Mouse (Mus musculus) regulatory T cell (primary cell): ENCODE data around the gene Bbip1.

Source experiments
- in situ Hi-C: fragments of 300-600 bp; cut with MboI, MseI; formaldehyde crosslinking; loops from one replicate; pipeline ENCODE4 v1.15.1; 2025; ENCODE audit warnings: high pct_unique_total_duplicates

Bbip1 gene

DNA sequence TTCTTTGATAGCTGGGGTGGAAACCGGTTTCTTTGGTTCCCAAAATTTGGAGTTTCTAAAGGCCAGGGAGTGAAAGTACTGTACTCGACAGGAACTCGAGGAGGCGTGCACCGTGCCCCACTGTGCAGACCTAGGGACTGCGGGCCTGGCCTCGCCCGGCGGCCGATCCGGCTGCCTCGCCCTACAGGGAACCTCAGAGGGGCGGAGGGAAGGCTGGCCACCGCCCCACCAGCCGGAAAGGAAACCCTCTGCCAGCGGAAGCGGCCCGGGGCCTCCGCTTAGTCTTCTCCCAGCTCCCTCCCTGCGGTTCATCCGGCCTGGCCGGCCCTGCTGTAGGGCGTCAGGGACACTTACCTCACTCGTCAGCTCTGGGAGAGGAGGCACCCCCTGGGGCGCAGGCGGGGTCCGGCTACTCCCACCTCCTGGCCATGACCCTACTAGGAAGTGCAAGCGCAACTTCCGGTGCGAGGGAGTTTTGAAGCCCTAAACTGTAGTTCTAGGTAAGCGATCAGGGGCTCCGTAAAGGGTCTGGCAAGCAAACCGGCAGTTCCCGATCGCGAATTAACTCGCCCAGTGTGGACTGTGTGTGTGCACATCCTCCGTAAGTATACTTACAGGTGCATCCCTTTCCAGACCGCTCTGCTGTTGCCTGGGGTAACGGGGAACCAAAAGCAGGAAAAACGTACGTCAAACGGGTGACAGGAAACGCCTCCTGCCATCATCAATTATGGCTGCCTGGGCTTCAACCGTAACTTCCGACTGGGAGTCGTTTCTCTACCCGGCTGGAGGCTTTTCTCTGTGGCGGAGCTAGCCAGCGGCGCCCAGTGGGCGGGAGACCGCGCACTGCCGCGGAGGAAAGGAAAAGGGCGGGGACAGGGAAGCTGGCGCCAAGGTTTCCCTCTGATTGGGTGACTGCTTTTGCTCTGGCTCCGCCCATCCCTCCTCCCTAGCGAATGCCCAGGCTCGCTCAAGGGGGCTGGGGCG lies at the start of gene Bbip1, which contains the start of gene Shoc2:
TSS of gene Bbip1 (minus strand) at position 826 of the 984 bp plus-strand sequence.
TSS of gene Shoc2 (plus strand) at position 505 of the 984 bp plus-strand sequence.
- in situ Hi-C loops, result no loop called here

DNA sequence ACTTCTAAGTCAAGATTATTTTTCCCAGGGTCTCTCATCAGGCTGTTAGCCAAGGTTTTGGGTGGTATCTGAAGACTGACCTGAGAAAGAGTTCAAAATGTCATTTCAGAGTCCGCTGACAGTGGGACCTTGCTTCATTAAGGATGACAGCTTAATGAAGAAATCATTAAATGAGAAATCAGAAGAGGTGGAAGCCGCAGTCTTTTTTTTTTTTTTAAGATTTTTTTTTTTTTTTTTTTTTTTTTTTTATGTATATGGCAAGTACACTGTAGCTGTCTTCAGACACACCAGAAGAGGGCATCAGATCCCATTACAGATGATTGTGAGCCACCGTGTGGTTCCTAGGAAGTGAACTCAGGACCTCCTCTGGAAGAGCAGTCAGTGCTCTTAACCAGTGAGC lies 49.4 kb upstream of the Bbip1 start:
- in situ Hi-C loops, result no loop called here

DNA sequence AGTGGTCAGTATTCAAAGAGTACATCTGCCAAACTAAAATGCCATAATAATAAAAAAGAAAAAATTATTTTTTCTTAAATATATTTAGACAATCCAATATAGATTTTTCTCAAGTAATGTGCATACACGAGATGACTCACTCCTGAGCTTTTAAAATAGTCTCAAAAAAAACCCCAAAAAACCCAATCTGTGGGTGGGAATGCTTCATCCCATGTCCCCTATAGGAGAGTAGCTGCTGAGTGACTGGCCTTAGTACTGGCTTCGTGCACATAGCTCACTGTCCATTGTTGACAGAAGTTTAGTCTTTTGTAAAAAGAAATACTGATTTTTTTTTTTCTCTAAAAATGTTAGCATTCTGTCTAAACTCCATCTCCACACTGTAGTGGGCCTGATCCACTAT lies 46.1 kb upstream of the Bbip1 start:
- in situ Hi-C loops, result no loop called here

DNA sequence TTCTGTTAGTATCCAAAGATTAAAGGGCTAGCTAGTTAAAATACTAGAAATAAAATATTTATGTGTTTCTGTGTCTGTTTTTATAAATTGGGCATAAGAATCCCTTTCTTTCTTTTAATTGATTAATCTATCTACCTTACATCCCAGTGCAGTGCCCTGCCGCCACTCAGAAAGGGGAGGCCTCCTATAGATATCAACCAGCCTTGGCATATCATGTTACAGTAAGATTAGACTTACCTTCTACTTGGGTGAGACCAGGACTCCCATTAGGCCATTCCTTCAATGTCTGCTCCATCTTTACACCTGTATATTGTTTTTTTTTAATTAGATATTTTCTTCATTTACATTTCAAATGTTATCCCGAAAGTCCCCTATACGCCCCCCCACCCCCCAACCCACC lies 40.2 kb upstream of the Bbip1 start:
- in situ Hi-C loops, result no loop called here

DNA sequence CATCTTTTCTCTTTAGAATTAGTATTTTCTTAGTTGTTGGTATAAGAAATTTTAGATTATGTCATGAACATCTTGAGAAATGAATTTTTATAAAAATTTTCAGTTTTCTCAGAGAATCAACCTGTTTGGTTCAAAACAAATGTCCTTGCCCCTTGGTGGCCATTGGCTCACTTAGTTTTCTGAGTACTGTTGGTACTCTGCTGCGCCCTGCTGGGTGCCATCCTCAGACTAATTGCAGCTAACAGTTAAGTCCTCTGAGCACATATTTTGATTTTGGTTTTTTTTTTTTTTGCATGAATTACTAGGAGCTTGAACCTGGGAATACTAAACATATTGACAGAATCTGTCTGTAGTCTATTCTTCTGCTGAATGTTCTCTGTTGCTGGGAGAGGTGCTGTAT lies 38.9 kb upstream of the Bbip1 start:
- in situ Hi-C loops, result no loop called here

DNA sequence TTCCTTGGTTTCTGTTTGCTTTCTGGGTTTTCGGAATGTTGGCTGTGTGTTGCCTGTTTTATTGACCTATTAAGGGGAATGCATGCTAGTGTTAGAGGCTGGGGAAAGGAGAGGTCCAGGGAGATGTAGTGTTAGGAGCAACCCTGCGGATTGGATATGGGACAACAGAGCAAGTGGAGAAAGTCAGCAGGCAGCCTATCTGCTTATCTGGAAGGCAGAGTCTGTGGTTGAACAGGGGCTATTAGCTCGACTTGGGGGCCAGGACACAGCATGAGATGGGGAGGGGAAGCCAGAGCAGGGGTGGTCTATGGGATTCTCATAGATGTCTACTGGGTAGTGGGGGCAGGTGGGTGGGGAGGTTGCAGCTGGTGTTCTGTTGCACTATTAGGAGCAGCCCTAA lies 37.6 kb upstream of the Bbip1 start:
- in situ Hi-C loops, result no loop called here

DNA sequence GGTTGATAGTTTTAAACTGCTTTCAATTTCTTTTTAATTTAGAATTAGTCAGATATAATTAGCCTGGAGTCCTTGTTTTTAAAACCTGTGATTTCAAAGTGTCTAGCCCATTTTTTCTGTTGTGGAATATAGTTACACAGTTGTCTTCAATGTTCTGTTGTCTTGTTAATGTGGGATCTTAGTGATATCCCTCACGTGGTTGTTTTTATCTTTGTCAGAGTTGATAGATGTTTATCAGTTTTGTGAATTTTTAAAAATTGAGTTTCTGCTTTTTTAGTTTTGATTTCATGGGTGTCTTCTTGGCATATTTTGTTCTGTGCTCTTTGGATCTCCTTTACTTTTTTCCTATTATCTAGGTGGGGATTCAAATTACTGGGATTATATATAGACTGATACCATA lies 29.2 kb upstream of the Bbip1 start:
- in situ Hi-C loops, result no loop called here

DNA sequence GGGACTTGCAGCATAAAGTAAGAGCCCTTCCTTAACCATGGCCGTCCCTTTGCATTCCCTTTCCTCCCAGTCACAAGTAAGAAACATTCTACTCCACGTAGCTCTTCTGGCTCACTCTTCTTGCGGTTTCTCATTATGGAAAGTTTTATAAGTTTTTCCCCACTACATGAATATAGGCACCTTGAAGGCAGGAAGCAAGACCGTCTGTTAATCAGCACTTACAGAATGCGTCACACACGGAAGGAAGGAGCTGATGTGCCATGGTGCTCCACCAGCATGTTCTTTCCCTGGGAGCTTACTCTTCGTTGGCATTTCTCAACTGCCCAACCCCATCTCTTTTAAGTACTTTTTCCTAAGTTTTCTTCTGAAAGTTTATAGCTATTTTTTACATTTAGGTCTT lies 27.5 kb upstream of the Bbip1 start:
- in situ Hi-C loops, result no loop called here

DNA sequence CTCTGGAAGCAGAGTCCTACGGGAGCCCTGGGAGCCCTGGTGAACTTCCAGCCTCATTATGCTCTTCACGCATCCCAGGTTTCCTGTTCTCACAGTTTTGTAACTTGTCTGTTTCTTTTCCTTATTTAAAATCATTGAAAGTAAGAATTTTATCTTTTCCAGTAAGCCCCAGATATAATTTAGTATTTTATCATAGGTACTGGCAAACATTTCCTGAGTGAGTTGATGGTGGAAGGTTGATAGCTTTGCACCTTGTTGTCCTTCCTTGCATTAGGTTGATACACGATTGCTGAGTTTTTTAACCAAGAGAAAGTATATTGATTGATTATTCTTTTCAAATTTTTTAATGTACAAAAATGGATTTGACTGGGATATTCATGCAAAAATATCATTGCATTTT lies 24.8 kb upstream of the Bbip1 start:
- in situ Hi-C loops, result no loop called here

DNA sequence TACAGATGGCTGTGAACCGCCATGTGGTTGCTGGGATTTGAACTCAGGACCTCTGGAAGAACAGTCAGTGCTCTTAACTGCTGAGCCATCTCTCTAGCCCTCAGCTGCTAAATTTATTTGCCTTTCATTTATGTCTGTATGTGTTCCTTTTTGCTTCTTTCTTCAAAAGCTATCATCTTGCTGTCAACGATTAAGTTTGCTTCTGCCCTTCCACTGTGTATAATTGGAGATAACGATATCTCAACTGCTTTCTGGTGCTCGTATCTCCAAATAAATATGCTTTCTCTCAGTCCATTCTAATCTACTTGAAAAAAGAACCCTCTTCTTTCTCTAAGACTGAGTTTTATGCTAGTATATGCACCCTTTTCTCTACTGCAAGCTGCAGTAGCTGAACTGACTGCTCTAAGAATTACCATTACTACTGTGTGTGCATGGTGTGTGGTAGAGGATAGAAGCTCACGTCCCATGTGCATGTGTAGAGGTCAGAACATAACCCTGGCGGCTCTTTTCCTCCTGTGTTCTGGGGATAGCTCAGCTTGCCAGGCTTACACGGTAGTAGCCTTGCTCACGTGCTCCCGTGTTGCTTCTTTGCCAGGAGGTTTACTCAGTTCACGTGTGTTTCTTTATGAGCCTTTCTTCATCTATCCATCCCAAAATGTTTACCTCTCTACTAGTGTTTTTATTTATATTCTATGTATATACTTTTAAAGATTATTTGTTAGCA lies 20.6 kb upstream of the Bbip1 start:
- in situ Hi-C loops, result loop anchor here (5.0 kb wide), 1 partner anchor 57 kb away; no protein-coding TSS in a partner anchor

DNA sequence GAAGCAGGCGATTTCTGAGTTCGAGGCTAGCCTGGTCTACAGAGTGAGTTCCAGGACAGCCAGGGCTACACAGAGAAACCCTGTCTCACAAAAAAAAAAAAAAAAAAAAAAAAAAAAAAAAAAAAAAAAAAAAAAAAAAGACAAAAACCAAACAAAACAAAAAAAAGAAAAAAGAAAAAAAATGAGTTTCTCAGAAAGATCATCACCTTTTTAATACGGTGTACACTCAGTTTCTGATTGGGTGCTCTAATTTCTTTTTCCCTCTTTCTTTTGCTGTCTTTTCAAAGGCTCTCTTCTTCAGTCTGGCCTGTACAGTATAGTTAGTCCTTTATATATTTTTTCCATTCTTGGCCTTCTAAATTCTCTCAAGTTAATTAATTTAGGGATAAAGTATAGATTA lies 19.9 kb upstream of the Bbip1 start:
- in situ Hi-C loops, result loop anchor here (5.0 kb wide), 1 partner anchor 58 kb away; no protein-coding TSS in a partner anchor

DNA sequence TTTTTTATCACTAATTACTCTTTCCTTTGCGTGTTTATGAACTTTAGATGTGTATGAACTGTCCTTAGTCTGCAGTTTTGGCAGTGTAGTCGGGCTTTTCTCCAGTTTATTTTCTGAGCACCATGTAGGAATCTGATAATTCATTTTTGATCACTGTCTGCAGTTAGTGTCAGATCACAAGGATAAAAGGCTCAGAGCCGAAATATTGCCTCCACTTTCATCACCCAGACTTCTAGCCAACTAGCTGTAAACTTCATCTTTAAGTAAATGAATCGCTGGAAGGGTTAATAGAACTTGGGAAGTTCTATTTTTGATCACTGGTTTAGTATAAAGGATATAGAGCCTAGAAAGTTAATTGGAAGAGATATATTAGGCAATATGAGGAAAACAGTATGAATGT lies 18.1 kb upstream of the Bbip1 start:
- in situ Hi-C loops, result loop anchor here (5.0 kb wide), 1 partner anchor 60 kb away; no protein-coding TSS in a partner anchor

DNA sequence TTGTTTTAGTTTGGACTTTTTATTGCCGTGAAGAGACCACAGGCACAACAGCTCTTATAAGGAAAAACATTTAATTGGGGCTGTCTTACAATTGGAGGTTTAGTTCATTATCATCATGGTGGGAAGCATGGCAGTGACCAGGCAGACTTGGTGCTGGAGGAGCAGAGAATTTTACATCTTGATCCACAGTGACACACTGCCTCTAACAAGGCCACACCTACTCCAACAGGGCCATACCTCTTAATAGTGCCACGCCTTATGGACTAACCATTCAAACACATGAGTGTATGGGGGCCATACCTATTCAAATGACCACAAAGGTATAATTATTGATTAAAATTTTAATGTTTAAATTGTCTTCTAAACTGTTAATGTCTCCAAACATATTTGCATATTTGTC lies 13.1 kb upstream of the Bbip1 start:
- in situ Hi-C loops, result no loop called here

DNA sequence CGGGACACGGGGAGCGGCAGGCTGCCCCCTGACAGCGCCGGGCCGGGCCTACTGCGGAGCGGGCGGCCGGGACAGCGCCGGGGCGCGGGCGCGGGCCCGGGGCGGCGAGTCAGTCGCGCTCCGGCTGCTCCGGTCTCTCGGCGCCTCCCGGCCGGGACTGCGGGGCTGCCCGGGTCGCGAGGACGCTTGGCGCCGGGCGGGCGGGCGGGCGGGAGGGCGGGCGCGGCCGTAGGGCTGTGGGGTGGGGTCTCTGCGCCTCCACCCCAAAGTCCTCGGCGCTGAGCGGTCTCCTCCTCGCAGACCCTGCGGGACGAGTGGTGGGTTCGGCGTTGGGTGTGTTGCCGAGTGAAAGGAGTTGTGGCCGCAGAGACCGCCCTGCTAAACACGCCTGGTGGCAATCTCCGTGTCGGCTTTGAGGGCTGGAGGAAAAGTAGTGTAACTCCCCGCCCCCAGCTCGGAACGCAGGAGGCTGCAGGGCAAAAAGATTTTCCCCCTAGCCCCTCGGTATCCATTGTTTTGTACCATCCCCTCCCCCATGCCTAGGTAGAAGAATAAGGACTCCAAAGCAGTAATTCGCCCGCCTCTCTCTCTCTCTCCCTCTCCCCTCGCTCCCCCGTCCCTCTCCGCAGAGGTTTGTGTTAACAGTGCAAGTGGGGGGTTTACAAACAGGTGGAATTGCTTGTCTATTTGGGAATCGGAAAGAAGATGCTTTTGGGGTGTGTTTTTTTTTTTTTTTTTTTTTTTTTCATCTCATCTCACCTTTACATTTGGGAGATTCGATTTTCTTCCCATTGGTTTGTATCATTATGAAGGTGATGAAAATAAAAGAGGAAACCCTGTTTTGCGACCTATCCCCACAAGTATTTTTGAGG lies 980 bp upstream of the Bbip1 start:
- in situ Hi-C loops, result no loop called here

DNA sequence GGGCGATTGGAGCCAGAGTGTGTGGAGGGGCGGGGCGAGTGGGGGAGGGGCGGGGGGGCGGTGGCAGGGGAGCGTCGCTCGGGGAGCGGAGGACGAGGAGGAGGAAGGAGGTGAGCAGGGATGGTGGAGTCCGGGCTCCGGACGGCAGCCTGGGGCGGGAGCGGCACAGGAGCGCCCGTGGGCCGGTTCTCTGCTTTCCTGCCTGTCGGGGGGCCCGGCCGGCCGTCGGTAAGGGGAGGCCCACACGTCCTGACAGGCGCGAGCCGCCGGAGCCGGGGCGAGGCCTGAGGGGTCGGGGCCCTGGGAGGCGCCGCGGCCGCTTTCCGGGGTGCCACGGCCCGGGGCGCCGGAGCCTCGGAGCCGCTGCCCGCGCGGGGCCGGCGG lies 351 bp upstream of the Bbip1 start:
- in situ Hi-C loops, result no loop called here

DNA sequence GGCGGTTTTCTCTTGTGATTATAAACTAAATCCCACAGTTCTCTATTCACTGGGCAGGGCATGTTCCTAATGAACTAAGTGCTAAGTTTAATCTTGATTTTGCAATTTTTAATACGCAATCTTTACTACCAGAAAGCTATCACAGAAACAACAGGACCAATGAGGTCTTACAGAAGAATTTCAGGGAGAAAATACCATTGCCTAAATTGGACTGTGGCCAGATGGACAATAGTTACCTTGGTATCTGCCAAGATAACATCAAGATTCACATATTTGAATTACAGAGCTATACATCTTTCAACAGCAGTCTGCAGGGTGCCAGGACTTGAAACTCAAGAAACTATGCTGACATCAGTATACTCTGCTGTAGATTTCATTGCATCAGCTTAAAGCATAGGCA lies 2.1 kb downstream of the Bbip1 start:
- in situ Hi-C loops, result no loop called here

DNA sequence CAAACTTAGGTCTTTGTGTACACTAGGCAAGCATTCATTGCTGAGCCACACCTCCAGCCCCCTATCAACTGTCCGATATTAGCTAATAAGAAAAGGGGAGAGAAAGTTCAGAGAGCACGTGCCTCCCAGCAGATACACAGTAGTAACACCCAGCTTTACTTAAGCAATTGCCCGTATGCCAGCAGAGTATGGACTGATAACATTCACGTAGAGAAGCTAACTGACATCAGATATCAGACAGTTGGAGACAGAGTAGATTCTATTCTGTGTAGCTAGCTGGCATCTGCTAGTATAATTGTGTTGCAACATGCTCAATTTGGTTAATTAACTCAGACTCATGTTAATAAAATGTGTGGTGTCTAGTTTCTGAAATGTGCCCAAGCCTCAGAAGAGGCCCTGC lies 3.3 kb downstream of the Bbip1 start:
- in situ Hi-C loops, result no loop called here

DNA sequence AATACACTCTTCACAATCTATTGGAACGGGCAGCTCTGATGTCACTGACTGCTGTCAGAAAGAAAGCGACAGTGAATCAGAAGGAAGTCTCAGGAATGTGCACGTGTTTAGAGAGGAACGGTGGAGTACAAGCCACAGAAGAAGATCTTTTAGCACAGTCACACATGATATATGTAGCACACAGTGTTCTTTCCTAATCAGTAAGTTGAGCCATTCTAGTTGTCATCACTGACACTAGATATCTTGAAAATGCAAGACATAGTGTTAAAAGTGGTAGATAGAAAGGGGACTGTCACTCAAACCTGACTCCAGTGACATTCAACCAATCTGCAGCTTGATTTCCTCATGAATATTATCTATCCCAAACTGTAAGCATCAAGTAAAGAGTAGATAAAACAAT lies 5.0 kb downstream of the Bbip1 start:
- in situ Hi-C loops, result no loop called here

DNA sequence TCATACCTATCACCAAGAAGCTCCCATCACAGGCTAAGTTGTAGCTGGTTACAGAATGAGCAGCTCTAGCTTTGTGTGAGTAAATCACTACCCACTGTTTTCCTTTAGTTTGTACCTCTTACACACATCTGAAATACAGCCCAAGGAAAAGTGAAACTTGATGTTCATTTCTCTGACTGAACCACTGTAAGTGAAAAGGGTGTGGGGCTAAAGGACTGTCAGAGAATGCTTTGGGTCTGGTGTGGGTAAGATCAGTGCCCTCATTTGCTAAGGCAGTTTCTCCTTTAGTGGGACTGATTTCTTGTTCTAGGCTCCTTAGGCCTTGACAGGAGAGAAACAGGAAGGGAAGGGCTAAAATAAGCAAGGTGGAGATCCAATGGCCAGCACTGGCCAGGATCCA lies 10.4 kb downstream of the Bbip1 start:
- in situ Hi-C loops, result no loop called here

DNA sequence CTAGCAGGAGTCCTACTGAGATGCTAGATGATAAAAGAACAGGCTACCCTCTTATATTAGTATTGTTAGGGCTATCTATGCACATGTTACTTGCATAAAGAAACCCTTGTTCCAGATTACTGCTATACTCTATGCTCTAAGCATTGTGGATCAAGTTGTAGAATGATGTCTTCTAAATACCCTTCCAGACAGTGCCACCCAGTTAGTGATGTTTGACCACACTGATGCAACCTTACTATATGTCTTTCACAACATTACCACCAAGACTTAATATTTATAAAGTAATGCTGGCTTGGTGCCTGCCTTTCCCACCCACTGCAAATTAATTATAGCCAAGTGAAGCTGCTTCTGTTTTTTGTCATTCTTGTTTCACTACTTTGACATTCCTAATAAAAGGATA lies 11.4 kb downstream of the Bbip1 start:
- in situ Hi-C loops, result no loop called here

DNA sequence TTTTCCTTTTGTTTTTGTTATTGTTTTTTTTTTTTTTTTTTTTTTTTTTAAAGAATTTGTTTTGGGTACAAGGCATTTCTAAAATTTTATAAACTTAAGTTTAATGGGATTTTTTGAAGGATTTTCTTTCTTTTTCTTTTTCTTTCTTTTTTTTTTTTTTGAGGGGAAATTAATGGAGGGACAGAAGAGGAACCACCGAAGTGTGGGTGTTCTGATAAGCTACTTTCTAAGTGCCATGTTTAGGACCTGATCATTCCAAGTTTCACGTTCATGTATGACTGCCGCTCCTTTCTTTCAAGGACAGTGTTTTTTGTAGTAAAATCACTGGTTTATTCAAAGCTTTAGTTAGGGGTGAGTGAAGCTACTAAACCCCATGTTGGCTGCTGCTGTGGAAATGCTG lies 15.2 kb downstream of the Bbip1 start:
- in situ Hi-C loops, result no loop called here

DNA sequence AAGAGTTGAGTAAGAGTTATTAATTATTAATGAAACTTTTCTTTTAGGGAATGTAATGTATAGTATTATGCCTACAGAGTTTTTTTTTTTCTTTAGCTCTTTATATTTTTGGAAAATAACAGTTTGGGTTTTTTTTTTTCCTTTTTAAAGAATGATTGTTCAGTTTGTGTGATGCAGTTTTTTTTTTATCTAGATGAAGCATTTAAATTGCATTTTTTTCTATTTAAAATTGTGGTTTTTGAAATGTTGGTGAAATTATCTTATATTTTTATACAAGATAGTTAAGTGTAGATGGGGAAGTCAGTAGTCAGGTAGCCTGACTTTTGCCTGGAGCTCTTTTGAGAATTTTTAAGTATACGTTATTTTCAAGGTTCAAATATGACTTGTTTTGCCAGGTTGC lies 17.7 kb downstream of the Bbip1 start:
- in situ Hi-C loops, result no loop called here
